Mouse (Mus musculus) CH12.LX (cell line): ENCODE data around the gene Xpr1. TPM values are rescaled to one million over a fixed set of nuclear protein-coding genes. Genes with fewer than 3 reads are reported as not detected.

ENCODE experiments used
- DNase-seq: peaks from one replicate; pipeline ENCODE4 v3.0.0-alpha.2; 2013; ENCODE audit errors: extremely low read depth
- H3K27ac ChIP-seq: 2 replicates; pipeline ENCODE4 v1.5.1; 2012; ENCODE audit warnings: low read depth, mild to moderate bottlenecking, control low read depth, moderate library complexity; ENCODE audit not compliant: insufficient read depth
- H3K27me3 ChIP-seq: replicated peaks from 2 replicates; pipeline ENCODE3; 2012; ENCODE audit warnings: inconsistent platforms
- H3K36me3 ChIP-seq, 2 experiments: replicated peaks in 1 of 2; 2 replicates each; pipeline versions ENCODE3 to v1.6.1; 2012; ENCODE audit warnings: inconsistent platforms in 1 of 2, low read length in 1 of 2, mild to moderate bottlenecking in 1 of 2, mixed read lengths in 1 of 2, moderate library complexity in 1 of 2; ENCODE audit not compliant: control insufficient read depth in 1 of 2, insufficient read depth in 1 of 2
- H3K4me1 ChIP-seq, 2 experiments: 2 replicates each; pipeline ENCODE4 v1.6.1; 2012; ENCODE audit warnings: inconsistent platforms in 1 of 2, moderate library complexity in 1 of 2; ENCODE audit not compliant: insufficient read depth in 2 of 2, control insufficient read depth in 1 of 2
- H3K4me2 ChIP-seq: 2 replicates; pipeline ENCODE4 v1.6.1; 2012; ENCODE audit warnings: low read depth, mild to moderate bottlenecking, control low read depth; ENCODE audit not compliant: poor library complexity, insufficient read depth, severe bottlenecking
- H3K4me3 ChIP-seq, 3 experiments: fragments of 150-350 bp in 1 of 3; sonication (generic) in 1 of 3; replicated peaks in 1 of 3; 2 replicates each; pipeline versions ENCODE3 to v1.5.1; 2011 to 2012; ENCODE audit warnings: low read depth in 2 of 3, low read length in 2 of 3, mild to moderate bottlenecking in 2 of 3, moderate library complexity in 2 of 3, control low read depth in 1 of 3, improper control_type of control experiment in 1 of 3, inconsistent platforms in 1 of 3, mixed read lengths in 1 of 3; ENCODE audit not compliant: poor library complexity in 1 of 3
- H3K79me2 ChIP-seq: replicated peaks from 2 replicates; pipeline ENCODE4 v1.6.1; 2012; ENCODE audit warnings: mild to moderate bottlenecking, moderate library complexity; ENCODE audit not compliant: control insufficient read depth, poor library complexity, insufficient read depth, severe bottlenecking; ENCODE audit errors: extremely low read depth
- H3K9ac ChIP-seq: 2 replicates; pipeline ENCODE4 v1.6.1; 2012; ENCODE audit warnings: low read depth, mild to moderate bottlenecking, control low read depth, moderate library complexity; ENCODE audit not compliant: insufficient read depth
- H3K9me3 ChIP-seq: replicated peaks from 2 replicates; pipeline ENCODE3; 2012; ENCODE audit warnings: low read length, inconsistent platforms, mixed read lengths
- E2F4 ChIP-seq: IDR thresholded peaks from 2 replicates; pipeline ENCODE4 v1.6.1; 2011; ENCODE audit warnings: low read depth, low read length, improper control_type of control experiment; ENCODE audit not compliant: insufficient replicate concordance
- ELF1 ChIP-seq: IDR thresholded peaks from 2 replicates; pipeline ENCODE4 v1.6.1; 2014; ENCODE audit warnings: low read depth, mild to moderate bottlenecking, inconsistent platforms, low read length, improper control_type of control experiment
- EP300 ChIP-seq: IDR thresholded peaks from 2 replicates; pipeline ENCODE4 v1.6.1; 2011; ENCODE audit warnings: low read length, improper control_type of control experiment
- HCFC1 ChIP-seq: IDR thresholded peaks from 2 replicates; pipeline ENCODE4 v1.6.1; 2012; ENCODE audit warnings: low read depth, mild to moderate bottlenecking, inconsistent platforms, low read length, improper control_type of control experiment
- IRF4 ChIP-seq: IDR thresholded peaks from 2 replicates; pipeline ENCODE4 v1.6.1; 2014; ENCODE audit warnings: low read depth, mild to moderate bottlenecking, inconsistent platforms, low read length, improper control_type of control experiment
- JUND ChIP-seq: conservative IDR thresholded peaks from 2 replicates; pipeline ENCODE4 v1.6.1; 2011; ENCODE audit warnings: low read depth, low read length, improper control_type of control experiment
- MAFK ChIP-seq: IDR thresholded peaks from 2 replicates; pipeline ENCODE4 v1.6.1; 2011; ENCODE audit warnings: low read length, improper control_type of control experiment; ENCODE audit not compliant: insufficient replicate concordance
- MAX ChIP-seq: IDR thresholded peaks from 2 replicates; pipeline ENCODE4 v1.6.1; 2011; ENCODE audit warnings: low read length, improper control_type of control experiment
- MAZ ChIP-seq: IDR thresholded peaks from 2 replicates; pipeline ENCODE4 v1.6.1; 2012; ENCODE audit warnings: low read depth, mild to moderate bottlenecking, inconsistent platforms, low read length, improper control_type of control experiment, moderate library complexity
- MEF2A ChIP-seq: IDR thresholded peaks from 2 replicates; pipeline ENCODE4 v1.6.1; 2014; ENCODE audit warnings: low read depth, mild to moderate bottlenecking, inconsistent platforms, low read length, improper control_type of control experiment, borderline replicate concordance
- MXI1 ChIP-seq: IDR thresholded peaks from 2 replicates; pipeline ENCODE4 v1.6.1; 2011; ENCODE audit warnings: mild to moderate bottlenecking, low read depth, low read length, improper control_type of control experiment
- MYC ChIP-seq: IDR thresholded peaks from 2 replicates; pipeline ENCODE4 v1.6.1; 2011; ENCODE audit warnings: low read depth, mild to moderate bottlenecking, improper control_type of control experiment, low read length
- NELFE ChIP-seq: IDR thresholded peaks from 2 replicates; pipeline ENCODE4 v1.6.1; 2011; ENCODE audit warnings: low read depth, low read length, improper control_type of control experiment
- PAX5 ChIP-seq: IDR thresholded peaks from 2 replicates; pipeline ENCODE4 v1.6.1; 2012; ENCODE audit warnings: low read length, inconsistent platforms, mixed read lengths
- POLR2A ChIP-seq: IDR thresholded peaks from 2 replicates; pipeline ENCODE4 v1.6.1; 2011; ENCODE audit warnings: low read depth, mild to moderate bottlenecking, improper control_type of control experiment, low read length
- POLR2AphosphoS2 ChIP-seq: IDR thresholded peaks from 2 replicates; pipeline ENCODE4 v1.6.1; 2011; ENCODE audit warnings: low read depth, low read length, improper control_type of control experiment
- RAD21 ChIP-seq: IDR thresholded peaks from 2 replicates; pipeline ENCODE4 v1.6.1; 2011; ENCODE audit warnings: low read depth, mild to moderate bottlenecking, low read length, improper control_type of control experiment, moderate library complexity
- RCOR1 ChIP-seq: conservative IDR thresholded peaks from 2 replicates; pipeline ENCODE4 v1.6.1; 2012; ENCODE audit warnings: low read depth, mild to moderate bottlenecking, inconsistent platforms, low read length, improper control_type of control experiment
- SIN3A ChIP-seq: IDR thresholded peaks from 2 replicates; pipeline ENCODE4 v1.6.1; 2012; ENCODE audit warnings: low read length, improper control_type of control experiment, inconsistent platforms
- TBP ChIP-seq: conservative IDR thresholded peaks from 2 replicates; pipeline ENCODE4 v1.6.1; 2011; ENCODE audit warnings: low read depth, low read length, improper control_type of control experiment
- TCF12 ChIP-seq: IDR thresholded peaks from 2 replicates; pipeline ENCODE4 v1.6.1; 2014; ENCODE audit warnings: low read depth, mild to moderate bottlenecking, inconsistent platforms, low read length, improper control_type of control experiment
- ZC3H11A ChIP-seq: IDR thresholded peaks from 2 replicates; pipeline ENCODE4 v1.6.1; 2012; ENCODE audit warnings: low read depth, mild to moderate bottlenecking, inconsistent platforms, low read length, improper control_type of control experiment
- ZMIZ1 ChIP-seq: IDR thresholded peaks from 2 replicates; pipeline ENCODE4 v1.6.1; 2012; ENCODE audit warnings: low read depth, mild to moderate bottlenecking, inconsistent platforms, low read length, improper control_type of control experiment
- dilution Hi-C: fragments of 300-500 bp; cut with MboI; formaldehyde crosslinking; loops from 2 replicates; pipeline ENCODE4 v1.14.3; 2020; ENCODE audit warnings: low sequenced_read_pairs; ENCODE audit not compliant: extremely low pct_unique_long_range_greater_than_20kb, extremely low pct_ligation_motif_present
- in situ Hi-C: fragments of 300-500 bp; cut with MboI; formaldehyde crosslinking; loops from 3 replicates; pipeline ENCODE4 v1.14.3; 2019; ENCODE audit warnings: low sequenced_read_pairs, low pct_ligation_motif_present, low pct_unique_long_range_greater_than_20kb, mixed read lengths
- polyA plus RNA-seq: library from polyadenylated mRNA; unstranded; fragments of >175 nt; gene quantifications from 2 replicates; pipeline ENCODE4 v1.2.1, GENCODE M21; 2012; ENCODE audit warnings: low read depth; ENCODE audit not compliant: insufficient read length
- total RNA-seq, 2 experiments: library from RNA; depleted of rRNA; stranded (reverse); fragments of 300-350 nt in 1 of 2; fragments of >200 nt in 1 of 2; gene quantifications; 2 replicates each; pipeline ENCODE4 v1.2.3; 2012 to 2014

The Xpr1 gene
- total and polyA plus RNA-seq, 3 experiments: 7.7 to 13.1 (median 9.6) TPM

GRCm38 (mm10) chr1:155319513-155319912 is 97.7 kb downstream of the Xpr1 start:
- in situ Hi-C loops: no loop called here
- Histone ChIP-seq H3K27me3 (no peaks in the 10 kb centered on the region), H3K36me3 (peaks cover 0 to 11% of the 10 kb centered on the region in 2 experiments), H3K27ac (no peak overlapping the region), H3K4me1 (peaks cover 0 to 4% of the 10 kb centered on the region in 2 experiments; a peak in 1 of 4 replicates)
- DNase-seq: no peak
- TF ChIP-seq IRF4: no peak
- TF ChIP-seq, all 38 proteins: peak for 0
- dilution Hi-C loops: no loop called here
- Histone ChIP-seq H3K9ac (no peak overlapping the region), H3K79me2 (no peaks in the 10 kb centered on the region), H3K4me3 (no peak overlapping the region), H3K9me3 (no peaks in the 10 kb centered on the region), H3K4me2 (no peak overlapping the region)

- dilution Hi-C loops (no loop called here), in situ Hi-C loops (no loop called here)
- Histone ChIP-seq H3K9ac (no peak overlapping the region), H3K27me3 (no peaks in the 10 kb centered on the region), H3K27ac (no peak overlapping the region), H3K4me2 (no peak overlapping the region), H3K9me3 (no peaks in the 10 kb centered on the region), H3K36me3 (peaks cover 0 to 35% of the 10 kb centered on the region in 2 experiments), H3K4me3 (no peak overlapping the region), H3K4me1 (no peaks in the 10 kb centered on the region)
- no peak for DNase-seq
- TF ChIP-seq TBP (no peak), ZMIZ1 (no peak), POLR2A (no peak), MAZ (no peak), PAX5 (no peak), ELF1 (no peak), MAFK (no peak), JUND (no peak), MXI1 (no peak)
- TF ChIP-seq, all 38 proteins: peak for 0
- H3K79me2 ChIP-seq: no peaks in the 10 kb centered on the region
Measured at GRCm38 (mm10) chr1:155311672-155312071, 105.5 kb downstream of the Xpr1 start.

DNA sequence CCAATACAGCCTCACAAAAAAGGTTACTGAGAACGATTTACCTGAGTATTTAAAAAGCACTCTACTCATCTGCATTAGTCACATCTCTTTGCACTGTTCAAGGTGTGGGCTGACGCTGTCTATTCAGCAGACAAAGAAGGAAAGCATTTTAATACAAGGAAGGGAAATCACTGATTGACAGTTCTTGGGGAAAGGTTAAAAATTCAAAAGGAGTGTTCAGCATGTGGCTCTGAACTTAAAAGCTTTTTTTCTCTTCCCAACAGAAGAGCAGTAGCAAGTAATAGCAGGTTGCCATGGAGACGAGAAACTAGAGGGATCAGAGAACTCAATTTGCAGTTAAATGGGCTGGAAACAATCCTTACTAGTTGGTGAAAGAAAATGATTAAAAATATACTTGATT is 110.3 kb downstream of the Xpr1 start:
- H3K27me3 ChIP-seq: no peaks in the 10 kb centered on the region
- in situ Hi-C loops: no loop called here
- no peaks in the 10 kb centered on the region for H3K9me3 ChIP-seq
- H3K79me2 ChIP-seq: no peaks in the 10 kb centered on the region
- H3K36me3 ChIP-seq: peaks cover 0 to 36% of the 10 kb centered on the region in 2 experiments
- H3K4me3 ChIP-seq: no peak overlapping the region
- TF ChIP-seq MEF2A (no peak), PAX5 (no peak), HCFC1 (no peak), RAD21 (no peak), MAX (no peak), EP300 (no peak), SIN3A (no peak), E2F4 (no peak), RCOR1 (no peak), MXI1 (no peak), NELFE (no peak), POLR2AphosphoS2 (no peak), ELF1 (no peak), ZC3H11A (no peak), MYC (no peak), TCF12 (no peak), POLR2A (no peak), JUND (no peak), MAZ (no peak), ZMIZ1 (no peak)
- DNase-seq: no peak
- H3K4me1 ChIP-seq: no peaks in the 10 kb centered on the region
- no peak overlapping the region for H3K4me2 ChIP-seq
- no peak overlapping the region for H3K9ac ChIP-seq
- H3K27ac ChIP-seq: no peak overlapping the region
- dilution Hi-C loops: no loop called here
